Mouse (Mus musculus) lung, postnatal 25 days (tissue): Measurements from ENCODE around the gene Bbof1.

Experiments used
- DNase-seq: peaks from one replicate; pipeline ENCODE4 v3.0.0; 2022; ENCODE audit warnings: low spot score

Gene Bbof1

GRCm38 (mm10) chr12:84408819-84409507 is at the start of gene Bbof1, which contains the start of gene Entpd5:
TSS of gene Bbof1 (plus strand) at chr12:84409071.
TSS of gene Entpd5 (minus strand) at chr12:84409029.
- DNase-seq = peak; percentile 90

GRCm38 (mm10) chr12:84361555-84362489 is 47.0 kb upstream of the Bbof1 start, which contains the start of the genes Coq6 and Fam161b:
TSS of gene Coq6 (plus strand) at chr12:84361657.
TSS of gene Fam161b (minus strand) at chr12:84361833.
- peak; percentile 98 for DNase-seq

- DNase-seq = no peak
These were observed 46.0 kb upstream of the Bbof1 start for GRCm38 (mm10) chr12:84362872-84363271.

- DNase-seq = no peak
These were observed 44.6 kb upstream of the Bbof1 start for GRCm38 (mm10) chr12:84364291-84364690.

GRCm38 (mm10) chr12:84365137-84365536 is 43.7 kb upstream of the Bbof1 start:
- no peak for DNase-seq

- no peak for DNase-seq
These were observed 41.9 kb upstream of the Bbof1 start for GRCm38 (mm10) chr12:84366971-84367370.

- no peak for DNase-seq
These were observed 37.2 kb upstream of the Bbof1 start for GRCm38 (mm10) chr12:84371647-84372046.

GRCm38 (mm10) chr12:84373831-84374481 is 34.9 kb upstream of the Bbof1 start:
- DNase-seq = no peak

GRCm38 (mm10) chr12:84382369-84382768 is 26.5 kb upstream of the Bbof1 start:
- DNase-seq = no peak

- peak; percentile 72 for DNase-seq
These were observed 24.2 kb upstream of the Bbof1 start for GRCm38 (mm10) chr12:84384644-84385081.

GRCm38 (mm10) chr12:84385408-84385807 is 23.5 kb upstream of the Bbof1 start:
- no peak for DNase-seq

- peak; percentile 27 for DNase-seq
These were observed 20.8 kb upstream of the Bbof1 start for GRCm38 (mm10) chr12:84388097-84388496.

- DNase-seq = no peak
These were observed 20.0 kb upstream of the Bbof1 start for GRCm38 (mm10) chr12:84388774-84389400.

- no peak for DNase-seq
These were observed 18.5 kb upstream of the Bbof1 start for GRCm38 (mm10) chr12:84390336-84390735.

- no peak for DNase-seq
These were observed 16.2 kb upstream of the Bbof1 start for GRCm38 (mm10) chr12:84392681-84393080.

- no peak for DNase-seq
These were observed 15.0 kb upstream of the Bbof1 start for GRCm38 (mm10) chr12:84393847-84394246.

- no peak for DNase-seq
These were observed 11.8 kb upstream of the Bbof1 start for GRCm38 (mm10) chr12:84396947-84397679.

GRCm38 (mm10) chr12:84397685-84398084 is 11.2 kb upstream of the Bbof1 start:
- no peak for DNase-seq

- DNase-seq = no peak
These were observed 10.2 kb upstream of the Bbof1 start for GRCm38 (mm10) chr12:84398629-84399028.

GRCm38 (mm10) chr12:84399135-84399534 is 9.7 kb upstream of the Bbof1 start:
- DNase-seq = no peak

- DNase-seq = no peak
These were observed 9.2 kb upstream of the Bbof1 start for GRCm38 (mm10) chr12:84399663-84400062.
